Mouse (Mus musculus) neural tube, embryonic 14.5 days (tissue): ENCODE data around the gene Emx1. TPM values are rescaled to one million over a fixed set of nuclear protein-coding genes. Genes with fewer than 3 reads are reported as not detected.

Source experiments
- ATAC-seq: fragments of 200-750 bp; cut with Nextera tagmentation; 2 replicates; pipeline ENCODE4 v1.8.0; 2017; ENCODE audit warnings: low read depth, mild to moderate bottlenecking, moderate TSS enrichment, moderate library complexity
- H3K27ac ChIP-seq: fragments of 300-500 bp; sonication (generic); 2 replicates; pipeline ENCODE4 v1.5.1; 2014; ENCODE audit warnings: low read depth, mild to moderate bottlenecking, control low read depth, low read length, moderate library complexity, mixed read lengths
- H3K27me3 ChIP-seq: fragments of 300-500 bp; sonication (generic); 2 replicates; pipeline ENCODE4 v1.6.1; 2014; ENCODE audit warnings: low read length; ENCODE audit not compliant: control insufficient read depth, insufficient read depth
- H3K36me3 ChIP-seq: fragments of 300-500 bp; sonication (generic); 2 replicates; pipeline ENCODE4 v1.6.1; 2014; ENCODE audit warnings: low read length, mixed read lengths; ENCODE audit not compliant: control insufficient read depth, insufficient read depth
- H3K4me1 ChIP-seq: fragments of 300-500 bp; sonication (generic); 2 replicates; pipeline ENCODE4 v1.6.1; 2014; ENCODE audit warnings: low read length; ENCODE audit not compliant: control insufficient read depth, insufficient read depth
- H3K4me2 ChIP-seq: fragments of 300-500 bp; sonication (generic); 2 replicates; pipeline ENCODE4 v1.6.1; 2014; ENCODE audit warnings: mild to moderate bottlenecking, low read depth, low read length, control low read depth
- H3K4me3 ChIP-seq: fragments of 300-500 bp; sonication (generic); 2 replicates; pipeline ENCODE4 v1.5.1; 2014; ENCODE audit warnings: low read depth, low read length, control low read depth, mixed read lengths
- H3K9ac ChIP-seq: fragments of 300-500 bp; sonication (generic); replicated peaks from 2 replicates; pipeline ENCODE4 v1.6.1; 2014; ENCODE audit warnings: low read depth, mild to moderate bottlenecking, control low read depth, low read length, mixed read lengths
- H3K9me3 ChIP-seq: fragments of 300-500 bp; sonication (generic); 2 replicates; pipeline ENCODE4 v1.6.1; 2016; ENCODE audit warnings: low read length; ENCODE audit not compliant: control insufficient read depth
- WGBS: fragments of 180-500 bp; shearing (Covaris S2); extraction: QIAGEN DNeasy Blood & Tissue Kit; methylation state at CpG from one replicate; pipeline ENCODE4 v1.1.7; 2014; 5-methylcytosine and 5-hydroxymethylcytosine counted together
- polyA plus RNA-seq: library from polyadenylated mRNA; unstranded; fragments of >200 nt; fragmentation: Nextera tagmentation; extraction: Ambion mirVana; gene quantifications from 2 replicates; pipeline ENCODE4 v1.2.1, GENCODE M21; 2014

Gene Emx1
- polyA plus RNA-seq, 1 experiment from 2014 or later = not detected

GRCm38 (mm10) chr6:85232836-85233623 lies 45.8 kb downstream of the Emx1 start:
- 20% methylated on average over 7 of the region's 7 CpGs for WGBS
- Histone ChIP-seq H3K4me1 (no peaks in the 10 kb centered on the region), H3K27ac (no peak overlapping the region), H3K4me2 (no peak overlapping the region), H3K36me3 (no peaks in the 10 kb centered on the region), H3K4me3 (no peak overlapping the region), H3K9ac (no peak overlapping the region), H3K9me3 (no peaks in the 10 kb centered on the region), H3K27me3 (no peaks in the 10 kb centered on the region)
- ATAC-seq = no peak

- ATAC-seq = no peak
These were observed 47.6 kb downstream of the Emx1 start for GRCm38 (mm10) chr6:85234796-85235195.

GRCm38 (mm10) chr6:85237001-85237400 lies 49.8 kb downstream of the Emx1 start:
- Histone ChIP-seq H3K9me3 (no peaks in the 10 kb centered on the region), H3K9ac (no peak overlapping the region)

More at GRCm38 (mm10) chr6:85234796-85235195, 47.6 kb downstream of the Emx1 start:
- H3K9ac ChIP-seq = no peak overlapping the region
- H3K36me3 ChIP-seq = no peaks in the 10 kb centered on the region
- no peak overlapping the region for H3K4me3 ChIP-seq
- H3K4me1 ChIP-seq = no peaks in the 10 kb centered on the region
- no peaks in the 10 kb centered on the region for H3K27me3 ChIP-seq
- no peak overlapping the region for H3K27ac ChIP-seq
- no peak overlapping the region for H3K4me2 ChIP-seq
- 51% methylated on average over 5 of the region's 5 CpGs for WGBS
- H3K9me3 ChIP-seq = no peaks in the 10 kb centered on the region

GRCm38 (mm10) chr6:85237595-85238337 lies 50.5 kb downstream of the Emx1 start:
- H3K36me3 ChIP-seq = no peaks in the 10 kb centered on the region
- H3K9me3 ChIP-seq = no peaks in the 10 kb centered on the region
- H3K27me3 ChIP-seq = no peaks in the 10 kb centered on the region
- WGBS = 53% methylated on average over 10 of the region's 10 CpGs
- H3K9ac ChIP-seq = no peak overlapping the region
- ATAC-seq = no peak
- no peaks in the 10 kb centered on the region for H3K4me1 ChIP-seq
- no peak overlapping the region for H3K4me2 ChIP-seq
- H3K4me3 ChIP-seq = no peak overlapping the region
- no peak overlapping the region for H3K27ac ChIP-seq

More at GRCm38 (mm10) chr6:85237001-85237400, 49.8 kb downstream of the Emx1 start:
- Histone ChIP-seq H3K27me3 (no peaks in the 10 kb centered on the region), H3K27ac (no peak overlapping the region), H3K36me3 (no peaks in the 10 kb centered on the region), H3K4me2 (no peak overlapping the region), H3K4me3 (no peak overlapping the region), H3K4me1 (no peaks in the 10 kb centered on the region)
- no peak for ATAC-seq
- WGBS = 38% methylated on average over 5 of the region's 5 CpGs

GRCm38 (mm10) chr6:85239044-85239489 lies 51.8 kb downstream of the Emx1 start:
- no peak overlapping the region for H3K4me3 ChIP-seq
- WGBS = 6% methylated on average over 4 of the region's 4 CpGs
- no peak overlapping the region for H3K4me2 ChIP-seq
- no peak overlapping the region for H3K27ac ChIP-seq
- H3K9me3 ChIP-seq = no peaks in the 10 kb centered on the region
- no peaks in the 10 kb centered on the region for H3K36me3 ChIP-seq
- no peaks in the 10 kb centered on the region for H3K27me3 ChIP-seq
- peak; percentile 38; the same call in 1 of the 2 replicates for ATAC-seq
- H3K9ac ChIP-seq = no peak overlapping the region
- H3K4me1 ChIP-seq = no peaks in the 10 kb centered on the region

- Histone ChIP-seq H3K4me2 (no peak overlapping the region), H3K9ac (no peak overlapping the region), H3K9me3 (no peaks in the 10 kb centered on the region), H3K27ac (no peak overlapping the region), H3K36me3 (no peaks in the 10 kb centered on the region), H3K4me3 (no peak overlapping the region), H3K4me1 (no peaks in the 10 kb centered on the region), H3K27me3 (no peaks in the 10 kb centered on the region)
- no peak for ATAC-seq
- 79% methylated on average over 9 of the region's 9 CpGs for WGBS
These were observed 62.6 kb downstream of the Emx1 start for GRCm38 (mm10) chr6:85249821-85250220.

- 37% methylated on average over 6 of the region's 6 CpGs for WGBS
- Histone ChIP-seq H3K27ac (no peak overlapping the region), H3K4me1 (no peaks in the 10 kb centered on the region), H3K9ac (no peak overlapping the region), H3K4me2 (no peak overlapping the region), H3K36me3 (no peaks in the 10 kb centered on the region), H3K4me3 (no peak overlapping the region), H3K9me3 (no peaks in the 10 kb centered on the region), H3K27me3 (no peaks in the 10 kb centered on the region)
- ATAC-seq = no peak
These were observed 63.6 kb downstream of the Emx1 start for GRCm38 (mm10) chr6:85250811-85251241.

- H3K4me3 ChIP-seq = no peak overlapping the region
- no peak overlapping the region for H3K9ac ChIP-seq
- 50% methylated on average over 17 of the region's 17 CpGs for WGBS
- no peaks in the 10 kb centered on the region for H3K27me3 ChIP-seq
- H3K4me2 ChIP-seq = no peak overlapping the region
- H3K27ac ChIP-seq = no peak overlapping the region
- no peaks in the 10 kb centered on the region for H3K36me3 ChIP-seq
- H3K9me3 ChIP-seq = no peaks in the 10 kb centered on the region
- H3K4me1 ChIP-seq = no peaks in the 10 kb centered on the region
- no peak for ATAC-seq
These were observed 65.2 kb downstream of the Emx1 start for GRCm38 (mm10) chr6:85252251-85253058.
